Mouse (Mus musculus): ENCODE measurements around the gene Tmem266. TPM values are rescaled to one million over a fixed set of nuclear protein-coding genes. Genes with fewer than 3 reads are reported as not detected.

Gene Tmem266
- polyA plus RNA-seq, 1 experiment from 2014 or later = 4.2 TPM

DNA sequence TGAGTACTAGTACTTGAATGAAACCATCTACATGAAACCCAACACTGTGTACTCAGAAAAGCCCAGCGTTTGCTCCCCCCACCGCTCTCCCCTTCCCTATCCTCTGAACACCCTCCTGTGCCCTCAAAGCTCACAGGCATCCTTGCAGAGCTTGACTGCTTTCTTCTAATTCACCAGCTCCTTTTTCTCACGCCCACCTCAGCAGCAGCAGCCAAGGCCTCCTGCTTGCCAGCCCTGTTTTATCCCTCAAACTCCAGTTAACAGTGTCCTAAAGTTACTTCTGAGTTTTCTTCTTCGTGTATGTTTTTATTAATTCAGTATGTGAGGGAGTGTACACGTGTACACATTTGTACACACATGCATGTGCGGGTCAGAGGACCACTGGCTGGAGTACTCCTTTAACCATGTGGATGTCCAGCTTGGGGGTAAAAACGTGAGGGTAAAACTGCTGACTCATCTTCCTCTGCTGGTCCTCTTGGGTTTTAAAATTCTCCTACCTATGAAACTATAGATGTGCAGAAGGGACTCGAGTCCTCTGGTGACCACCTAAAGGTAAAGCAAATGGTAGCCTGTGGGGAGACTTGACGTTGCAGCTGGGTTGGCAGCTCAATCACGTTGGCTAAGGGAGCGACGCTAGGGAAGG, 13.0 kb upstream of the Tmem266 start:
- no peak for ATAC-seq (ENCODE audit: low read depth)
- 68% methylated on average over 12 of the region's 12 CpGs for WGBS
- no peaks in the 10 kb centered on the region for H3K9me3 ChIP-seq
- H3K4me3 ChIP-seq = no peak overlapping the region
- no peaks in the 10 kb centered on the region for H3K36me3 ChIP-seq
- H3K9ac ChIP-seq = no peak overlapping the region
- no peaks in the 10 kb centered on the region for H3K4me1 ChIP-seq (replicated peaks)
- H3K4me2 ChIP-seq = no peak overlapping the region
- no peaks in the 10 kb centered on the region for H3K27me3 ChIP-seq
- H3K27ac ChIP-seq (replicated peaks) = no peak overlapping the region

DNA sequence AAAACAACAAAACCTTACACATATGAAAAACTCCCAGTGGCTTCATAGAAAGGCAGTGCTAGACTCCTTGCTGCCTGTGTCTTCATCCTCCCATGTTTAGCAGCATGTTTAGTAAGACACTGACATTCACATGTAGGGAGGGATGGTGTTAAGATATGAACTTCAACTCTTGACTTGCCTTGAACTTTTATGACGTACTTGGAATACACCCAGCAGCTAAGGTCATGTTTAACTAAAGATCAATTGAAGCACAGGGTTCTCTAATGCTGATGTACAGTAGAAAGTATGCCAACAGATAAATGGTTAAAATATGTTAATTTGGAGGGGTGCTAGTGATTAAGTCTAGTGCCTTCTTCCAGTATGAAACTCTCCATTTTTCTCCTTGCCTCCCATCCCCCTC, 4.1 kb upstream of the Tmem266 start:
- Histone ChIP-seq H3K4me2 (no peak overlapping the region), H3K4me3 (no peak overlapping the region), H3K9ac (no peak overlapping the region), H3K36me3 (no peaks in the 10 kb centered on the region), H3K27ac (replicated peaks) (no peak overlapping the region), H3K4me1 (replicated peaks) (peaks cover 17% of the 10 kb centered on the region), H3K9me3 (no peaks in the 10 kb centered on the region), H3K27me3 (peaks cover 23% of the 10 kb centered on the region)
- no peak for ATAC-seq (ENCODE audit: low read depth)
- WGBS = 80% methylated on average over 1 of the region's 1 CpGs

- no peak overlapping the region for H3K4me2 ChIP-seq
- H3K4me3 ChIP-seq = no peak overlapping the region
- ATAC-seq (ENCODE audit: low read depth) = no peak
- H3K4me1 ChIP-seq (replicated peaks) = peaks cover 27% of the 10 kb centered on the region
- 58% methylated on average over 8 of the region's 8 CpGs for WGBS
- H3K9me3 ChIP-seq = no peaks in the 10 kb centered on the region
- peaks cover 36% of the 10 kb centered on the region for H3K27me3 ChIP-seq
- no peaks in the 10 kb centered on the region for H3K36me3 ChIP-seq
- H3K9ac ChIP-seq = no peak overlapping the region
- H3K27ac ChIP-seq (replicated peaks) = no peak overlapping the region
Measured at GRCm38 (mm10) chr9:55324085-55324484, 2.6 kb upstream of the Tmem266 start.

DNA sequence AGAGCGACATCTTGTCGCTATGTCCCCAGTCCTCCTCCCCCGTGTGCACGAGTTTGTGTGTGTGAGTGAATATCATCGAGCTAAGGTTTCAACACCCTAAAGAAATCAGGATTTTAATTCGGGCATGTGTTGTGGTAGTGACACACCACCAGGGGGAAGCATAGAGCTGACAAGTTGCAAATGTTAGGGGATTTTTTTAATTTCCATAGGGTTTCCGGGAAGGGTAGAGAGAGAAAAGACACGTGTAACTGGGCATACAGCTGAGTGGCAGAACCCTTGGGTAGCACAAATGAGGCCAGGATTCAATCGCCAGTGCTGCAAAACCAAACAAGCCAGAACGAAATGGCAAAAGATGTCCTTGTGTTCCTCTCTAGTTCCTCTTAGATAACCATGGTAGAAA, 2.2 kb upstream of the Tmem266 start:
- Histone ChIP-seq H3K27ac (replicated peaks) (no peak overlapping the region), H3K9ac (no peak overlapping the region), H3K36me3 (no peaks in the 10 kb centered on the region), H3K4me1 (replicated peaks) (peaks cover 27% of the 10 kb centered on the region), H3K9me3 (no peaks in the 10 kb centered on the region), H3K4me2 (no peak overlapping the region), H3K4me3 (no peak overlapping the region), H3K27me3 (peaks cover 40% of the 10 kb centered on the region)
- no peak for ATAC-seq (ENCODE audit: low read depth)
- 56% methylated on average over 10 of the region's 10 CpGs for WGBS

- WGBS = 7% methylated on average over 1 of the region's 1 CpGs
- H3K4me2 ChIP-seq = no peak overlapping the region
- no peak overlapping the region for H3K27ac ChIP-seq (replicated peaks)
- H3K27me3 ChIP-seq = peaks cover 42% of the 10 kb centered on the region
- no peak overlapping the region for H3K4me3 ChIP-seq
- no peaks in the 10 kb centered on the region for H3K36me3 ChIP-seq
- ATAC-seq (ENCODE audit: low read depth) = no peak
- H3K4me1 ChIP-seq (replicated peaks) = peaks cover 27% of the 10 kb centered on the region
- no peak overlapping the region for H3K9ac ChIP-seq
- H3K9me3 ChIP-seq = no peaks in the 10 kb centered on the region
Measured at GRCm38 (mm10) chr9:55325061-55325460, 1.7 kb upstream of the Tmem266 start.

DNA sequence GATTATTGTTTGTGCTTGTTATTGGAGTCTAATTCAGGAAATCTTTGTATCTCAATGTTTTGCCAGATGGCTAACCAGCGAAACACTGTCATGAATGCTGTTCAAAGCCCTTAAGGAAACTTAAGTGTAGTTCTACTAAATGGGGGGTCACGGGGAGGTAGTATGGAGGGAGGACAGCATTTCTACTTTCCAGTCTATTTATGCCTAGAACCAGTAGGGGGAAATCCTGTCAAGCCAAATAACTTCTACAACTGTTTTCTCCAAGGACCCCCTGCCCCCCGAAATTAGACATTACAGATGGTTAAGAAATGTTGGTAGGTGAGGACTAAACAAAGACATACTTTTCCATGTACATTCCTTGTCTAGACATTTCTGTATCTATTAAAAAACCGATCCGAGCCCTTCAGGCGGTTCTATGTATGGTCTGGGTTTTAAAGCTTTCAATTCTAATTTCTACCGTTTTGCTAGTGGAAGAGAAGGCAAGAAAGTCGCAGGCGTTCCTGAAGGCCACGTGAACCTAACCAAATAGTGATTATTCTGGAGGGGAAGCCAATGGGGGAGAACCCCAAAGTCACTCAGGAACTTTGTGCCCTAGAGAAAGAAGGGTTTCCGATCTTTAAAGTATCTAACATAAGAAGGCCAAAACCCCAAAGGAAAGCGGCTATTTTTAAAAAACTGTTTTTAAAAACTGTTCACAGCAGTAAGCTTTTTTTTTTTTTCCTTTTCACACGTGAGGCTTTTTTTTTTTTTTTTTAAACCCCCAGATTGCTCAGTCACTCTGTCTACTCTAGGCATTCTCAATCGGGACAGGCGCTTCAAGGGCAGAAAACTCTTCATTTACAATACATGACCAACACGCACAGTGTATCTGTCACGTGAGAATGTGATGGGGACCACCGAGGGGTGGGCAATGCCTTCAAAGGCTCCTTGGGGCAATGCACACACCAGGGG, 874 bp upstream of the Tmem266 start:
- peaks cover 47% of the 10 kb centered on the region for H3K27me3 ChIP-seq
- H3K9ac ChIP-seq = peak overlapping the region; percentile 84
- ATAC-seq (ENCODE audit: low read depth) = no peak
- H3K4me1 ChIP-seq (replicated peaks) = peaks cover 27% of the 10 kb centered on the region
- peak overlapping the region; percentile 76; the same call in 1 of the 2 replicates for H3K27ac ChIP-seq (replicated peaks)
- H3K4me2 ChIP-seq = peak overlapping the region; percentile 68
- 17% methylated on average over 18 of the region's 18 CpGs for WGBS
- H3K4me3 ChIP-seq = peak overlapping the region; percentile 69
- H3K9me3 ChIP-seq = no peaks in the 10 kb centered on the region
- H3K36me3 ChIP-seq = no peaks in the 10 kb centered on the region

DNA sequence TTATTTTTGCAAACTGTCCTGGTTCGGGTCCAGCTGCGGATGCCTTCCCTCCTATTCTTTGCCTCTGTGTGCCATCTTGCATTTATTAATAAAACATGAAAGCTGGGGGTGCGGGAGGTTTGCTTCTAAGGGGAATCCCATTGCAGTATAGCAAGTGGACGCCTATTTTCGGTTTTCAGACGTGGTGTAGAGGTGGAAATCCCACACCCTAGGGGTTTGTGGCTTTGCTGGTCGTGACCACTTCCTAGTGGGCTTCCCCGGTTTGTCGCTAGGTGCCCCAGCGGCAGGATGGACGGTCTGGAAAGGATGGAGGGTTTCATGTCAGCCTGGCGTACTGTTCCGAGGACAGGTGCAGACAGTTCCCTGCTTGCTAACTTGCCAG, 512 bp downstream of the Tmem266 start:
- WGBS = under 1% methylated on average over 13 of the region's 13 CpGs
- H3K4me1 ChIP-seq (replicated peaks) = peaks cover 27% of the 10 kb centered on the region
- peak overlapping the region; percentile 69 for H3K4me3 ChIP-seq
- H3K27ac ChIP-seq (replicated peaks) = peak overlapping the region; percentile 76
- peak overlapping the region; percentile 68 for H3K4me2 ChIP-seq
- ATAC-seq (ENCODE audit: low read depth) = peak; percentile 52
- H3K9me3 ChIP-seq = no peaks in the 10 kb centered on the region
- H3K9ac ChIP-seq = peak overlapping the region; percentile 84
- H3K27me3 ChIP-seq = peaks cover 54% of the 10 kb centered on the region
- no peaks in the 10 kb centered on the region for H3K36me3 ChIP-seq

GRCm38 (mm10) chr9:55328151-55328918, 1.6 kb downstream of the Tmem266 start:
- Histone ChIP-seq H3K27me3 (peaks cover 51% of the 10 kb centered on the region), H3K36me3 (no peaks in the 10 kb centered on the region), H3K9me3 (no peaks in the 10 kb centered on the region), H3K4me3 (no peak overlapping the region), H3K27ac (replicated peaks) (no peak overlapping the region), H3K4me1 (replicated peaks) (peaks cover 37% of the 10 kb centered on the region), H3K4me2 (peak overlapping the region; percentile 68), H3K9ac (no peak overlapping the region)
- WGBS = 20% methylated on average over 14 of the region's 14 CpGs
- no peak for ATAC-seq (ENCODE audit: low read depth)

DNA sequence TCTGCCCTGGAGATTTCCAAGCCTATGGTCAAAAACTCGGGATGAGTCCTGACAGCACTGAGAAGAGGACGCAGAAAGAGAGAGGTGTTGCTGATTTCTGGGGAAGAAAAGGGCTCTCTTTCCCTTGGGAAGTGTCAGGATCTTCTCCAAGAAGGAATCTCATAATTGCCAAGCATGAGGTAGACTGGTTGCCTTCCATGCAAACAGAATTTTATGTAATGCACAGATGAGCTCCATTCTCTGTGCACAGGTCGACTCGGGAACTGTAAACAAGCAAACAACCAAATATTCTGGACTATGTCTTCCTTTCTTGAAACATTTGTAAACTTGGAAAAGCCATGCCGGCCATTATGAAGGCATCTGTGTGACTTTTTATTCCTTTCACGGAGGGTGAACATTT, 2.7 kb downstream of the Tmem266 start:
- Histone ChIP-seq H3K4me2 (no peak overlapping the region), H3K4me1 (replicated peaks) (peaks cover 37% of the 10 kb centered on the region), H3K36me3 (no peaks in the 10 kb centered on the region), H3K9me3 (no peaks in the 10 kb centered on the region), H3K27me3 (peaks cover 43% of the 10 kb centered on the region), H3K9ac (no peak overlapping the region), H3K4me3 (no peak overlapping the region), H3K27ac (replicated peaks) (no peak overlapping the region)
- WGBS = 82% methylated on average over 6 of the region's 6 CpGs
- no peak for ATAC-seq (ENCODE audit: low read depth)

- peak overlapping the region; percentile 18 for H3K4me2 ChIP-seq
- H3K27ac ChIP-seq (replicated peaks) = no peak overlapping the region
- no peaks in the 10 kb centered on the region for H3K9me3 ChIP-seq
- ATAC-seq (ENCODE audit: low read depth) = peak; percentile 43; the same call in 1 of the 2 replicates
- no peak overlapping the region; the same call in 1 of the 2 replicates for H3K9ac ChIP-seq
- H3K4me1 ChIP-seq (replicated peaks) = peaks cover 22% of the 10 kb centered on the region
- no peaks in the 10 kb centered on the region for H3K36me3 ChIP-seq
- H3K4me3 ChIP-seq = no peak overlapping the region
- WGBS = 33% methylated on average over 5 of the region's 5 CpGs
- peaks cover 31% of the 10 kb centered on the region for H3K27me3 ChIP-seq
Measured at GRCm38 (mm10) chr9:55332476-55332875, 5.8 kb downstream of the Tmem266 start.

DNA sequence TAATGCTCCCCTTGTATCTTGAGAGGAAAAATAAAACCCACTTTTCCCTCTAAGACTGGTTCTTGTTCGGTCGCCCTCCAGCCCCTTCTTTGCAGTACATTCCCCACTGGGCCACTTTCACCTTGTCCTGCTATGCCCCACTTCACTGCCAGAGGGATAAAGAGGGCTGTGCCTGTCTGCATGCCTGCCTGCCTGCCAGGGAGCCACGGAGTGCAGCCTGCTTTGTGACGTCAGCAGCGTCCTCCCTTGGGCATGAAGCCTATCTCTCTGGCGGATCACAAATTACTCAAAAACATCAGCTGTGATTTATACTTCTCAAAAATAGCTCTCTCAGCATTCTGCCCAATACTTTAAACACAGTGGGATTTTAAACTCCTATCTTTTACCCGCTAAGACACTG, 6.2 kb downstream of the Tmem266 start:
- 31% methylated on average over 7 of the region's 7 CpGs for WGBS
- peaks cover 18% of the 10 kb centered on the region for H3K4me1 ChIP-seq (replicated peaks)
- H3K4me2 ChIP-seq = peak overlapping the region; percentile 18
- ATAC-seq (ENCODE audit: low read depth) = peak; percentile 72; the same call in 1 of the 2 replicates
- H3K27ac ChIP-seq (replicated peaks) = no peak overlapping the region; the same call in 1 of the 2 replicates
- H3K36me3 ChIP-seq = no peaks in the 10 kb centered on the region
- peak overlapping the region; percentile 41; the same call in 1 of the 2 replicates for H3K9ac ChIP-seq
- no peak overlapping the region for H3K4me3 ChIP-seq
- H3K9me3 ChIP-seq = no peaks in the 10 kb centered on the region
- H3K27me3 ChIP-seq = peaks cover 29% of the 10 kb centered on the region

- no peaks in the 10 kb centered on the region for H3K4me1 ChIP-seq (replicated peaks)
Measured at GRCm38 (mm10) chr9:55344165-55344564, 17.5 kb downstream of the Tmem266 start.

More at GRCm38 (mm10) chr9:55344165-55344564, 17.5 kb downstream of the Tmem266 start:
- no peak for ATAC-seq (ENCODE audit: low read depth)
- Histone ChIP-seq H3K27me3 (no peaks in the 10 kb centered on the region), H3K9ac (no peak overlapping the region), H3K36me3 (no peaks in the 10 kb centered on the region), H3K27ac (replicated peaks) (no peak overlapping the region), H3K4me2 (no peak overlapping the region), H3K9me3 (no peaks in the 10 kb centered on the region), H3K4me3 (no peak overlapping the region)
- WGBS = 89% methylated on average over 7 of the region's 7 CpGs
